Mouse (Mus musculus): ENCODE data around the gene Gm10645.

Gm10645 gene

GRCm38 (mm10) chr8:83169127-83169526 is 3.2 kb upstream of the Gm10645 start:
- DNase-seq (ENCODE audit: low spot score in 2 of 2) = no peak

GRCm38 (mm10) chr8:83167932-83168331 is 2.0 kb upstream of the Gm10645 start:
- DNase-seq (ENCODE audit: low spot score in 2 of 2) = no peak

GRCm38 (mm10) chr8:83165235-83165930 is 587 bp downstream of the Gm10645 start, which contains the start of gene Tbc1d9:
Gene Tbc1d9, plus strand, starts transcription at chr8:83165352.
- DNase-seq (ENCODE audit: low spot score in 2 of 2) = peak; percentile 7 to 38

DNA sequence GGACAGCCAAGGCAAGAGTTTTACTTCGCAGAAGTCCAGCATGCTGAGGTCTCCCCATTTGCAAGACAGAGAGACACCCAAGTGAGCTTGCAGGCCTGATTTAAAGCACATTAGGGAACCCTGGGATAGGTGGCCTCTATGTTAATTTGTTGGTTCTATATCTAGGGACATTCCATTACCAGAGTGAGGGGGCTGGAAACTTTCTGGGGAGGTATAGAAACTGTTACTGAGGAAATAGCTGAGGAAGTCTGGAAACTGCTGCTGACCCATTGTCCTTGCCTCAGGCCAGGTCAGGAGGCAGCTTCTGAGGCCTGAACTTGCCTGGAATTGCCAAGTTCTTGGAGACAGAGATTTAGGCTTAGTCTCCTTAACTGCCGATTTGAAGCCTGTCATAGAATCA is 5.4 kb downstream of the Gm10645 start:
- no peak for DNase-seq (ENCODE audit: low spot score in 2 of 2)

GRCm38 (mm10) chr8:83159615-83160014 is 6.4 kb downstream of the Gm10645 start:
- DNase-seq (ENCODE audit: low spot score in 2 of 2) = no peak

DNA sequence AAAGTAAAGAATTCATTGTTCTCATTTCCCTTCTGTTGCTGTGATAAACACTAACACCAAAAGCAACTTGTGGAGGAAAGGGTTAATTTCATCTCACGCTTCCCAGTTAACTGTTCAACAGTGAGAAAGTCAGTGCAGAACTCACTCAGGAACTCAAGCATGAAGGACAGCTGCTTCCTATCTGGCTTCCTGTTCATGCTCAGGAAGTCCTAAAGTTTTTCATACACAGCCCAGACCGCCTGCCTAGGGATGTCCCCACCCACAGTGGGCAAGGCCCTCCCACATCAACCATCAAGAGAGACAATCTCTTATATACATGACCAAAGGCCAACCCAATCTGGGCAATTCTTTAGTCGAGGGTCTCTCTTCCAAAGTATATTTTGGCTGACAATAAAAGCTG is 7.0 kb downstream of the Gm10645 start:
- DNase-seq (ENCODE audit: low spot score in 2 of 2) = peak in 1 of 2 experiments; percentile 17

DNA sequence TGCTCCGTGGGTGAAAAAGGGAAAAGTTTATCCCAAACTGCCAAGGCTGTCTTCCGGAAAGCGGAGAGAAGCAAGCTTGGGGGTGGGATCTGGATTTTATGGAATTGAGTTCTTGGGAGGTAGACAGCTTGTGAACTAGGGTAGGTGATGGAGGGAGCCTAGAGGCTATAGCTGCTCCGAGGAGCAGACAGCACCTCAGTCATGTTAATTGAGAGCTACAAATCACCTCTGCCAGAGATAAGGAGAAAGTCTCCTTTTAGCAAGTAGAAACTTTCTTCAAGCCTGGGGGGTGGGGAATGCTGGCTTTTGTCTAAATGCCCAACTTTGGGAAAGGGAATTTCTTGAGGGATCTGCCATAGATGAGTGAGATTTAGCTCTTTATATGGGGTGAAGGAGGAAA is 10.9 kb downstream of the Gm10645 start:
- no peak for DNase-seq (ENCODE audit: low spot score in 2 of 2)

DNA sequence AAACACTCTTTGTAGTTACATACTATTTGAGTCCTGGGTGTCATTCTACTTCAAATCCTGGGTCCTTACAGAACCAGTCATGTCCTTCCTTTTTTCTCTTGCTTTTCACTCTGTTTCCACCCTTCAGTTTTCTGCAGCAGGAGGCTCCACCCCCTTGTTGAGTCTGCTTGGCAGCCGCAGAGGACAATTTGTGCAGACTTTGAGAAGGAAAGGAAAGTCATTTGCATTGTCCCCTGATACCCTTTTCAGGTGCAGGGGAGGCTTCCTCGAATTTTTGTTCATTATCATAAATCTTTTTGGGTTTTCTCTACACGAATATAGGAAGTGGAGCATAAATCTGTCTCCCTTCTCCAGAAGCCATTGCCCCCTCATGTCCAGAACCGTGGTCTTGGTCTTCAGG is 13.5 kb downstream of the Gm10645 start:
- DNase-seq (ENCODE audit: low spot score in 2 of 2) = peak in 1 of 2 experiments; percentile 32

DNA sequence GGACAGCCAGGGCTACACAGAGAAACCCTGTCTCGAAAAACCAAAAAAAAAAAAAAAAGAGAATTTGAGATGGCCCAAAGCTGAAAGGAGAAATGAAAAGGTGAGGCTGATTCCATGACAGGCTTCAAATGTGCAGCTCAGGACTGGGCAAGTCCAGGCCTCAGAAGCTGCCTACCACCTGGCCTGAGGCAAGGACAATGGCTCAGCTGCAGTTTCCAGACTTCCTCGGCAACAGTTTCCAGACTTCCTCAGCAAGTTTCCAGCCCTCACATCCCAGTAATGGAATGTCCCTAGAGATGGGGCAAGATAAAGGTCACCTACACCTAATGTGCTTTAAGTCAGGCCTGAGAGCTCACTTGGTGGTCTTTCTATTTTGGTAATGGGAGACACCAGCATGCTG is 13.9 kb downstream of the Gm10645 start:
- no peak for DNase-seq (ENCODE audit: low spot score in 2 of 2)

DNA sequence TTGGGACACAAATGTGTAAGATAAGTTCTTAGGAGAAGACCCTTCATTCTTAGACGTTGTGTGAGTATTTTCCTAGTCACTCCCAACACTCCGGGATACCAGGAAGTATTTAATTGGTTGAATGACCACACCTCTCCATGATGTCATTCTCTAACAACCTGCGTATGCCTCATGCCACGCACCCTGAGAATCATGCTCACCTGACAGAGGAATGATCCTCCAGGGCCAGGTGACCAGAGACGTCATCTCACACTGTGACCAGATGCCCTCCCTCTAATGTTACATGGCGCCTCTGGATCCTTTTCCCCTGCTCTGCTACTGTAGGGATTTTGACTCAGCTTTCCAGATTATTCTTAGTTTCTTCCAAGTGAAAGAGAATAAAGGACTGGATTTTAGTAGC is 16.8 kb downstream of the Gm10645 start:
- no peak for DNase-seq (ENCODE audit: low spot score in 2 of 2)

GRCm38 (mm10) chr8:83145421-83145820 is 20.5 kb downstream of the Gm10645 start:
- no peak for DNase-seq (ENCODE audit: low spot score in 2 of 2)

GRCm38 (mm10) chr8:83144601-83145000 is 21.4 kb downstream of the Gm10645 start:
- no peak for DNase-seq (ENCODE audit: low spot score in 2 of 2)

DNA sequence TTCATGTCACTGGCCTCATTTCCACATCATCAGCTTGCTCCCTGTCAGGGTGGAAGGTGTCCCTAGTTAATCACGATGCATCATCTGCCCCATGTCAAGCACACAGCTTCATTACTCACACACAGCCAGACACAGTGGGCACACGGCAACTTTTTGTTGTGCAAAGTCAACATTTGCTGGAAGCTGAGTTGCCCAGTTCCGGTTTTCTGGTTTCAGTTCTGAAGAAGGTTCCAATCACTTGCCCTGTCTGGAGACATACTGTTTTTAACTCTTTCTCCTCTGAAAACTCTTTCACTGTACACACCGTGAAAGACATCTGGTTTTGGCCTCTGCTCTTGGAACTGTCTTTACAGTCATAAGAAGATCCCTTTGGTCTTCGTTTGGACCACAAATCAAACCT is 24.6 kb downstream of the Gm10645 start:
- peak in 1 of 2 experiments; percentile 26 for DNase-seq (ENCODE audit: low spot score in 2 of 2)

DNA sequence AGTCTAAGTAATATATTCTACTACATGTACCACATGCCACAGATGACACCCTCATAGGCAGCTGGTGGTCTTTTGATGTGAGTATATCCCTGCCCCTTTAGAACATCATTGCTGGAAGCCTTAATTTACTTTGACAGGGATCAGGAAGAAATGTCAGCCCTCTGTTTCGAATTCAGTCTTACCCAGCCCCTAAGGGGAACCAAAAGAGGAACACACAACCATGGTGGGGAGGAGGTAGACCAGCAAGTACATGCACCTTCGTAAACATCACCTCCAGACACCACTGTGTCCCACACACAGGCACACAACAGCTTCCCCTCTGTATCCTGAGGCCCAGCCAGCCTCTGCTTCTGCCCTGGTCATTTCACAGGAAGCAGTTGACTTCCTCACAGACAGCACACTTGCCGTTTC is 25.3 kb downstream of the Gm10645 start:
- peak in 1 of 2 experiments; percentile 33 for DNase-seq (ENCODE audit: low spot score in 2 of 2)

DNA sequence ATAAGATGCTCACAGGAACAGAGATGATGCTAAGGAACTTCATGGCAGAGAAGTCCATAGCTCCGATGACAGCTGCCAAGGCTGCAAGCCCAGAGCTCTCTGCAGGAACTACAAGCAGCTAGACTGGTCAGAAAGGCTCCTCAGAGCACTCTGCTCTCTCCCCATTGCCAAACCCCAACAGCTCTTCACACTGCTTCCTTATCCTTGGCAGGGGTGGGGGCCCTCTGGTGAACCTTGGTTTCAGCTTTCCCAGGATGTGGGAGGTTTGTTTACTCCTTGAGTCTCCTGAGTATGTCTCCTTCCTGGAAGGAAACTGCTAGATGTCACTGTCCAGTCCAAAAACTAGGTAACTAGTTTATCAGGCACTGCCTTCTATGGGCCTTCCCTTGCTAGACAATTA is 25.9 kb downstream of the Gm10645 start:
- DNase-seq (ENCODE audit: low spot score in 2 of 2) = no peak

DNA sequence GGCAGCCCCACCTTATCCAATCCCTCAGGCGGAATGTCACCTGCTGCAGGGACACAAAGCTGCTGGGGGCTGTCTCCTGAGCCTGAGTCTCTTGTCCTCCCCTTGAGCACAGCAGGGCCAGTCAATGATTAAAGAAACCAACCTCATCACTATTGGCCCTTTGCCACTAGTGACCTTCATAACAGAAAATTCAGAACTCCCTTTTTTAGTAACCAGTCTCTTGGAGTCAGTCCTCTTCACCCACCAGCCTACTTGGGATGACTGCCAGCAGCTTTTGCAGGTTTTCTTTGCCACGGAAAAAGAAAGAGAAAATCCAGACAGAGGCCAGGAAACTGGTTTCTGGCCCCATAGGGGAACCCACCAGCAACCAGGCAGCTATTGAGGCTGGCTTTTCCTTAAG is 30.9 kb downstream of the Gm10645 start:
- no peak for DNase-seq (ENCODE audit: low spot score in 2 of 2)

Measured in spleen, postnatal 10 days (tissue).